Mouse (Mus musculus) lung, postnatal 25 days (tissue): ENCODE results near the gene Phxr2.

ENCODE experiments used
- DNase-seq: peaks from one replicate; pipeline ENCODE4 v3.0.0; 2022; ENCODE audit warnings: low spot score

The Phxr2 gene

GRCm38 (mm10) chr10:99132595-99133272 is 6.6 kb upstream of the Phxr2 start:
- DNase-seq = no peak

GRCm38 (mm10) chr10:99132189-99132588 is 6.1 kb upstream of the Phxr2 start:
- DNase-seq = peak; percentile 35

DNA sequence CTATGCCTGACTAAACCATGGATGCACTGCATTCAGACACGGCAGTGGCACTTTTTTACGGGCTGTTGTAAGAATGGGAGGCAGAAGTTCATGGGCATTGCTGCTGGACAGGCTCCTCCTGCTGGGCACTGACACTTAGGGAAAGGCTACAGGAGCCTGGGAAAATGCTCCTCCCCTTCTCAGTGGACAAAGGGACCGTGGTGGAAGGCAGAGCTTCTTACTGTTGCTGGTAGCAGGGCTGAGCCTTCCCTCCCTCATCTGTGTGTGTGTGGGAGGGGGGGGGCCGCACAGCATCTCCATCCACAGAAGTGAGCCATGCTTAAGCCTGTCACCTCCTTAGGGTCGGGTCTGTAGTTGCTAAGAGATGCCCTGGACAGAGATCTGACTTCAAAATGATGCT is 5.2 kb upstream of the Phxr2 start:
- no peak for DNase-seq

GRCm38 (mm10) chr10:99130611-99131010 is 4.5 kb upstream of the Phxr2 start:
- DNase-seq = peak; percentile 43

- peak; percentile 46 for DNase-seq
These were observed 1.7 kb upstream of the Phxr2 start for GRCm38 (mm10) chr10:99127691-99128261.

DNA sequence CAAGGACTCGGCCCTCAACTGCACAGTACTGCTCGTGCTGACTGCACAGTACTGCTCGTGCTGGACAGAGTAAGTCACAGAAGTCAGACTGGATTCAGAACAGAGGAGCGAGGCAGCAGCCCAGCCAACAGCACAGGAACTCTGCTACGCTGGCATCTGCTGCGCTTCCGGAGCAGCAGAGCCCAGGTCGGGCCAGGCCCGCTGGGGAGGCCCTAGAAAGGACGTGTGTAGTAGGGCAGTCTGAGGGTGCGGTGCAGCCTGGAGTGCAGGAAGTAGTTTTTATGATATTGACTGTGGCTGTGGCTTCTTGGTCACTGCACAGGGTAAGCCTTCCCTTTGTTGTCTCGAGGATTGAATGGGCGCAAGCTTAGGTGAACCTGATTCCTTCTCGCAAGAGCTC is 829 bp upstream of the Phxr2 start:
- DNase-seq = peak; percentile 44

- DNase-seq = no peak
These were observed 6.7 kb downstream of the Phxr2 start for GRCm38 (mm10) chr10:99119471-99119870.

- no peak for DNase-seq
These were observed 7.4 kb downstream of the Phxr2 start for GRCm38 (mm10) chr10:99118697-99119096.

- DNase-seq = no peak
These were observed 8.2 kb downstream of the Phxr2 start for GRCm38 (mm10) chr10:99117876-99118275.

GRCm38 (mm10) chr10:99116650-99117615 is 9.2 kb downstream of the Phxr2 start:
- no peak for DNase-seq

DNA sequence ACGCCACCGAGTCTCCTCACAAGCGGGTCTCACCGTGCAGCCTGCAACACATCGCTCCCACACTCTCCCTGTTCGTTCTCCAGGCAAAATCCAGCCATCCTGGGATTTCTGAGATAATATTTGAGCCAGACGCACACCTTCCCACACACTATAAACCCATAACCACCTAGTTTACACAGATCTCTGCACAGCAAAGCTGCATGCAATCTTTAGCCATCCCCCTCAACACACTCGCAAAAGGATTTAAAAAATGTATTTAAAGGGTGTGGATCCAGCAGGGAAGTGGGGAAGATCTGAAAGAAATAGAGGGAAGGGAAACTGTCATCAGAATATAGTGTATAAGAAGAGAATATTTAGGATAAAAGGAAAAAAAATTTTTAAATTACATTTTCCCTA is 9.9 kb downstream of the Phxr2 start:
- DNase-seq = no peak

- no peak for DNase-seq
These were observed 10.5 kb downstream of the Phxr2 start for GRCm38 (mm10) chr10:99115471-99116236.

GRCm38 (mm10) chr10:99114295-99114694 is 11.8 kb downstream of the Phxr2 start:
- no peak for DNase-seq

DNA sequence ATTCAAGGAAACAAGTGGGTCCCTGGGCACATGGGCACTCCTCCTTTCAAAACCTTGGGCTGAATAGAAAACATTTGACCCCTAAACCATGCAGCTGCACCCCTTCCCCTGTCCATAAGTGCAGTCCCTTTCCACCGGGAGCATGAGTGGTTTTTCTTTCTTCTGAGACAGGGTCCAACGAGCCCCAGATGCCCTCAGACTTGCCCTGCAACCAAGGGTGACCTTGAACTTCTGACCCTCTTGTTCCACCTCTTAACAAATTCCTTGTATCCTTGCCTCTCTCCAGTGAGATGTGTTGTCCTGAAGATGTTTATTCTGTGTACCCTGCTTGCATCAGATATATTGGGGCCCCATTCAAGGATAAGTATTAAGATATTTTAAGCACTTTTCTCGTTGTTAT is 12.6 kb downstream of the Phxr2 start:
- DNase-seq = no peak

GRCm38 (mm10) chr10:99108431-99108982 is 17.6 kb downstream of the Phxr2 start:
- no peak for DNase-seq

- DNase-seq = peak; percentile 94
These were observed 18.2 kb downstream of the Phxr2 start, which contains the start of gene Galnt4 for GRCm38 (mm10) chr10:99107964-99108363. Gene Galnt4, plus strand, starts transcription at chr10:99108159.

- DNase-seq = peak; percentile 79
These were observed 19.2 kb downstream of the Phxr2 start, which contains the start of gene Poc1b for GRCm38 (mm10) chr10:99106703-99107631. Gene Poc1b, plus strand, starts transcription at chr10:99107036.

DNA sequence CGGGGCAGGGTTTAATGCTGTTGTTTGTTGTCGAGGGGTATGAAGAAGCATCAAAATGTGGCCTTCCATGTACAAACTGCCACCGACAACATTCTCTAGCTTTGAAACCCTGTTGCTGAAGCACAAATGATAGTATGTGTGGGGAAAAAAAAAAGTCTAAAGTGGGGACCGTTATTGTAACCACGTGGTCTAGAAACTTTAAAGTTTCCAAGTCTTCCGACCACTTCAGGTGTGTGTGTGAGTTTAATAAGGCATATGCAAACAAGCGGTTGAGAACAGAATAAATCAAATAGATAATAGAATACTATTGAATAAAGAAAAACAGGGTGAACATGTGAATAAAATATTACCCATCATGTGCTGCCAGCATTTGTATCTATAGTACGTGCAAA is 19.8 kb downstream of the Phxr2 start:
- no peak for DNase-seq

DNA sequence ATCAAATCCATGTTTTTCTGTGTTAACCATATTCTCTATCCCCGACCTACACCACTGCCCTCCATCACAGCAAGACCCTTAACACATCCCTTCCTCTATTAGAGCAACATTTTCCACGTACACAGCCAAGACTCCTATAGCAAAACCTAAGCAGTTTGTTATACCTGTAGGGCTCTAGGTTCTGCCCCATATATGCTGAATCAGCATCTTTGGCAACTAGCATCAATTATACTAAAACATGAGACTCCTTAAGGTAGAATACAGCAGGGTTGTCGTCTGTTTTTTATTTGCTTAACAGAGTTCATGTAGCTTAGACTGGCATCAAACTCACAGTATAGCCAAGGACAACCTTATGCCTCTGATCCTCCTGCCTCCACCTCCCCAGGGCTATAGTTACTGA is 20.6 kb downstream of the Phxr2 start:
- DNase-seq = no peak

DNA sequence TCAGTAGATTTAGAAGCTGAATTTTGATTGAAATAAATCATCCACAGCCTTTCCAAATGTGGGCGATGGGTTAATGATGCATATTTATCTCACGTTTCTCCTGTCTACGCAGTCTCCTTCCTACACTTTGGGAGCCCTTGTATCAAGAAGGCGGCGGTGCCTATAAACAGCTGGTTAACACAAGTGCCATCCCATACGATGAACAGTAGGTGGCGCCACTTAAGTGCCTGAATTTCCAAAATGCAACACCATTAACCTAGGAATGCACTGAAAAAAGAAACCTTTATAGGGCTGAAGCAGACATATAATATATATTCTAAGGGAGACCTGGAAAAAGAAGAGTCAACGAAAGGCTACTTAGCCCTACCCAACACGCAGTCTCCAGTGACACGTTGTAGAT is 28.8 kb downstream of the Phxr2 start:
- peak; percentile 60 for DNase-seq

GRCm38 (mm10) chr10:99095114-99095513 is 31.0 kb downstream of the Phxr2 start:
- DNase-seq = no peak
